Mouse (Mus musculus) midbrain, embryonic 16.5 days (tissue): ENCODE results near the gene Nqo1. TPM values are rescaled to one million over a fixed set of nuclear protein-coding genes. Genes with fewer than 3 reads are reported as not detected.
A peak's percentile ranks its signal among the peaks of the same experiment; 100 is the strongest.

Source experiments
- ATAC-seq: fragments of 200-750 bp; cut with Nextera tagmentation; 2 replicates; pipeline ENCODE4 v1.8.0; 2017; ENCODE audit warnings: moderate TSS enrichment
- H3K27ac ChIP-seq: fragments of 300-500 bp; sonication (generic); 2 replicates; pipeline ENCODE4 v1.5.1; 2014; ENCODE audit warnings: mild to moderate bottlenecking, low read length, mixed read lengths
- H3K27me3 ChIP-seq: fragments of 300-500 bp; sonication (generic); 2 replicates; pipeline ENCODE4 v1.6.1; 2014; ENCODE audit warnings: low read depth, low read length, mixed read lengths; ENCODE audit not compliant: control insufficient read depth, insufficient read depth
- H3K36me3 ChIP-seq: fragments of 300-500 bp; sonication (generic); 2 replicates; pipeline ENCODE4 v1.6.1; 2014; ENCODE audit warnings: mild to moderate bottlenecking, low read length, moderate library complexity, mixed read lengths; ENCODE audit not compliant: control insufficient read depth, insufficient read depth
- H3K4me1 ChIP-seq: fragments of 300-500 bp; sonication (generic); 2 replicates; pipeline ENCODE4 v1.6.1; 2014; ENCODE audit warnings: mild to moderate bottlenecking, low read length, mixed read lengths; ENCODE audit not compliant: control insufficient read depth, insufficient read depth
- H3K4me2 ChIP-seq: fragments of 300-500 bp; sonication (generic); 2 replicates; pipeline ENCODE4 v1.6.1; 2014; ENCODE audit warnings: mild to moderate bottlenecking, low read length, mixed read lengths
- H3K4me3 ChIP-seq: fragments of 300-500 bp; sonication (generic); 2 replicates; pipeline ENCODE4 v1.5.1; 2014; ENCODE audit warnings: low read depth, mild to moderate bottlenecking, low read length, moderate library complexity, mixed read lengths
- H3K9ac ChIP-seq: fragments of 300-500 bp; sonication (generic); 2 replicates; pipeline ENCODE4 v1.6.1; 2014; ENCODE audit warnings: low read depth, low read length, mixed read lengths
- H3K9me3 ChIP-seq: fragments of 300-500 bp; sonication (generic); replicated peaks from 2 replicates; pipeline ENCODE4 v1.6.1; 2014; ENCODE audit warnings: mild to moderate bottlenecking, low read length, mixed read lengths; ENCODE audit not compliant: control insufficient read depth, poor library complexity, severe bottlenecking
- WGBS: fragments of 180-500 bp; shearing (Covaris S2); extraction: QIAGEN DNeasy Blood & Tissue Kit; methylation state at CpG from one replicate; pipeline ENCODE4 v1.1.7; 2014; 5-methylcytosine and 5-hydroxymethylcytosine counted together
- polyA plus RNA-seq: library from polyadenylated mRNA; unstranded; fragments of >200 nt; fragmentation: Nextera tagmentation; extraction: Ambion mirVana; gene quantifications from 2 replicates; pipeline ENCODE4 v1.2.1, GENCODE M21; 2015

Nqo1 gene
- polyA plus RNA-seq, 1 experiment from 2014 or later = 7.1 TPM

DNA sequence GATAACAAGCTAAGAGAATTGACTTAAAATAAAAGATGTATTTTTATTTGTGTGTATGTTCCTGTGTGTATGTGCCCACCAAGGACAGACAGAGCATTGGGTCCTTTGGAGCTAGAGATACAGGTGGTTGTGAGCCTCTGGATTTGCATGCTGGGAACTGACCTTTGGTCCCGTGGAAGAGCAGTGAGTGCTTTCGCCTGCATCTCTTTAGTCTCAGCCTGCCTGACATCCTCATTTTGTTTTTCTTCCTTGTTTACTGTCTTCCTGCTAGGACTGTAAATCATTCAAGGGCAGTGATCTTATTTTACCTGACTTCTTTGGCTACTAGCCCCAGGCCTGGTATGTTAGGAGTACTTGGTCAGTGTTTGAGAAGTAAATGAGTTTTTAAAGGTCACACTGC lies 34.7 kb upstream of the Nqo1 start:
- Histone ChIP-seq H3K4me1 (peaks cover 17% of the 10 kb centered on the region), H3K27me3 (no peaks in the 10 kb centered on the region), H3K4me2 (no peak overlapping the region), H3K9ac (no peak overlapping the region), H3K4me3 (no peak overlapping the region), H3K27ac (no peak overlapping the region), H3K36me3 (no peaks in the 10 kb centered on the region), H3K9me3 (no peaks in the 10 kb centered on the region)
- no peak for ATAC-seq
- WGBS = 83% methylated on average over 2 of the region's 2 CpGs

- Histone ChIP-seq H3K9ac (peak overlapping the region; percentile 93), H3K4me2 (peak overlapping the region; percentile 77), H3K27me3 (no peaks in the 10 kb centered on the region), H3K4me3 (peak overlapping the region; percentile 95), H3K27ac (peak overlapping the region; percentile 87), H3K9me3 (no peaks in the 10 kb centered on the region), H3K36me3 (no peaks in the 10 kb centered on the region), H3K4me1 (peaks cover 17% of the 10 kb centered on the region)
- no peak for ATAC-seq
- WGBS = 8% methylated on average over 16 of the region's 16 CpGs
These were observed 33.9 kb upstream of the Nqo1 start for GRCm38 (mm10) chr8:107436841-107437421.

- H3K4me1 ChIP-seq = peaks cover 17% of the 10 kb centered on the region
These were observed 33.2 kb upstream of the Nqo1 start, which contains the start of gene Wwp2 for GRCm38 (mm10) chr8:107435962-107436831. Wwp2 (plus strand) TSS chr8:107436365.

DNA sequence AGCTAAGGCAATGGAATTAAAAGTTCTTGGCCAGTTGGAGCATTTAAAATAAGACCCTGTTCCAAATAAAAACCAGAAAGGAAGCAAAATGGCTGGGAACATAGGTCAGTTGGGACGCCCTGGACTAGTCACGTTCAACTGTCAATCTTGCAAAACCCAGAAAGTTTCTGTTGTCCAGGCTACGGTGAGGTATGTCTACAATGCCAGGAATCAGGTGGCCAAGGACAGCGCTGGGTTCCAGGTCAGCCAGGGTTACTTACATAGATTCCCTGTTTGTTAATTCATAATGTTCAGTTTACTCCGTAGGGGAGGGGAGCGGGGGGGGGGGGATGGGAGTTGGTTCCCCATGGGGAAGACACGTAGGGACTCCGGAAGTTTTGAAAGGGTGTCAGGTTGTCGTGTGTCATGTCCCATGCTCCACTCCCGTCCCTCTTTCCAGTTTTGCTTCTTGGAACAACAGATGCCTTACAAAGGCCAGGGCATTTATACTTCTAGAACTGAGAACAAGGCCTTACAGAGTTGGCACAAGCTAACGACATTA lies 32.5 kb upstream of the Nqo1 start:
- Histone ChIP-seq H3K36me3 (no peaks in the 10 kb centered on the region), H3K9ac (peak overlapping the region; percentile 93), H3K27ac (peak overlapping the region; percentile 87; the same call in 1 of the 2 replicates), H3K4me1 (peaks cover 17% of the 10 kb centered on the region), H3K9me3 (no peaks in the 10 kb centered on the region), H3K27me3 (no peaks in the 10 kb centered on the region), H3K4me2 (peak overlapping the region; percentile 77), H3K4me3 (peak overlapping the region; percentile 95)
- WGBS = 34% methylated on average over 11 of the region's 11 CpGs
- peak; percentile 66 for ATAC-seq

More at GRCm38 (mm10) chr8:107435962-107436831, 33.2 kb upstream of the Nqo1 start, which contains the start of gene Wwp2:
- no peaks in the 10 kb centered on the region for H3K9me3 ChIP-seq
- peak within 1 kb of the TSS; percentile 95 for H3K4me3 ChIP-seq
- peak within 1 kb of the TSS; percentile 93 for H3K9ac ChIP-seq
- H3K4me2 ChIP-seq = peak within 1 kb of the TSS; percentile 77
- H3K27me3 ChIP-seq = no peaks in the 10 kb centered on the region
- under 1% methylated on average over 54 of the region's 81 CpGs for WGBS
- H3K36me3 ChIP-seq = no peaks in the 10 kb centered on the region
- ATAC-seq = peak; percentile 91
- peak within 1 kb of the TSS; percentile 87 for H3K27ac ChIP-seq

GRCm38 (mm10) chr8:107430821-107431220 lies 27.8 kb upstream of the Nqo1 start:
- 83% methylated on average over 8 of the region's 8 CpGs for WGBS
- Histone ChIP-seq H3K4me2 (no peak overlapping the region), H3K4me3 (no peak overlapping the region), H3K4me1 (peaks cover 4% of the 10 kb centered on the region), H3K27ac (no peak overlapping the region), H3K27me3 (no peaks in the 10 kb centered on the region), H3K9ac (no peak overlapping the region), H3K36me3 (no peaks in the 10 kb centered on the region), H3K9me3 (no peaks in the 10 kb centered on the region)
- no peak for ATAC-seq

DNA sequence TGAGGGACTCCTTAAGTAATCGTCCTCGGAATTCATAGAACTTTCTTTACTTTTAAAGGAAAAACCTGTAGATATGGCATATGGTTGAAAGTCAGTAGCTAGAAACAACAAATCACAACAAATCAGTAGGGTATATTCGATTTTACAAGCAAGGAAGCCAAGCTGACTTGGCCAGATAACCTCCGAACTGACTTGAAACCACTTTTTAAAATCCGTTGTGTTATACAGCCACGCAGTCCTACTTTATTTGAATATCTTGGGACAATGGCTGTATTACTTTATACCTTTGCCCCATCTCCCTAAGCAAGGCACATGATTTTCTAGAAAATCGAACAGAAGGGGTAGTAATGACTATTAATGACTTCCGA lies 22.2 kb upstream of the Nqo1 start:
- no peaks in the 10 kb centered on the region for H3K9me3 ChIP-seq
- no peak for ATAC-seq
- H3K4me1 ChIP-seq = peaks cover 22% of the 10 kb centered on the region
- H3K27ac ChIP-seq = no peak overlapping the region
- H3K27me3 ChIP-seq = no peaks in the 10 kb centered on the region
- H3K36me3 ChIP-seq = peaks cover under 1% of the 10 kb centered on the region; the same call in 1 of the 2 replicates
- WGBS = 50% methylated on average over 8 of the region's 8 CpGs
- no peak overlapping the region for H3K9ac ChIP-seq
- H3K4me2 ChIP-seq = no peak overlapping the region
- peak overlapping the region; percentile 92; the same call in 1 of the 2 replicates for H3K4me3 ChIP-seq

GRCm38 (mm10) chr8:107424597-107425229 lies 21.7 kb upstream of the Nqo1 start, which contains the start of gene Nob1:
Nob1 (minus strand) TSS chr8:107425051.
- peaks cover 2% of the 10 kb centered on the region; the same call in 1 of the 2 replicates for H3K36me3 ChIP-seq
- ATAC-seq = peak; percentile 99
- H3K9me3 ChIP-seq = no peaks in the 10 kb centered on the region
- H3K4me1 ChIP-seq = peaks cover 22% of the 10 kb centered on the region
- under 1% methylated on average over 50 of the region's 50 CpGs for WGBS
- H3K27me3 ChIP-seq = no peaks in the 10 kb centered on the region
- H3K9ac ChIP-seq = peak within 1 kb of the TSS; percentile 97
- peak within 1 kb of the TSS; percentile 76 for H3K27ac ChIP-seq
- H3K4me3 ChIP-seq = peak within 1 kb of the TSS; percentile 92
- peak within 1 kb of the TSS; percentile 90 for H3K4me2 ChIP-seq

DNA sequence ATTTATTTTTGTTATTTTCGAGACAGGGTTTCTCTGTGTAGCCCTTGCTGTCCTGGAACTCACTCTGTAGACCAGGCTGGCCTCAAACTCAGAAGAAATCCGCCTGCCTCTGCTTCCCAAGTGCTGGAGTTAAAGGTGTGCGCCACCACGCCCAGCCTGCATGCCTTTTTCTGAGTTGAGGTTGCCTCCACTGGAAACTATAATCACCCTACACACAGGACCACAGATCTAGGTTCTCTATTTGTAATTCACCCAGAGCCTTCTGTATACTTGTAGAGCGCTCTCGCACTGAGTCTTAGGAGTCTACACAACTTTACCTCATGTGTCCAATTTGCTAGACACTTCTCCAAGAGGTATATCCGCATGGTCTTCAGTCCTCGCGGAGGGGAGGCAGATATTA lies 21.2 kb upstream of the Nqo1 start:
- H3K4me1 ChIP-seq = peaks cover 22% of the 10 kb centered on the region
- no peaks in the 10 kb centered on the region for H3K27me3 ChIP-seq
- WGBS = 32% methylated on average over 9 of the region's 9 CpGs
- peak overlapping the region; percentile 92 for H3K4me3 ChIP-seq
- peak overlapping the region; percentile 76 for H3K27ac ChIP-seq
- peak overlapping the region; percentile 90 for H3K4me2 ChIP-seq
- H3K36me3 ChIP-seq = peaks cover 2% of the 10 kb centered on the region; the same call in 1 of the 2 replicates
- H3K9ac ChIP-seq = peak overlapping the region; percentile 97
- no peaks in the 10 kb centered on the region for H3K9me3 ChIP-seq
- ATAC-seq = 0 out of 2 replicates have a peak, but pooled peaks have one; percentile 12
